Mouse (Mus musculus): ENCODE results near the gene Atp8b5. TPM values are rescaled to one million over a fixed set of nuclear protein-coding genes. Genes with fewer than 3 reads are reported as not detected.

Gene Atp8b5
- polyA plus RNA-seq, 2 experiments = 0.06 TPM; not detected in 1

DNA sequence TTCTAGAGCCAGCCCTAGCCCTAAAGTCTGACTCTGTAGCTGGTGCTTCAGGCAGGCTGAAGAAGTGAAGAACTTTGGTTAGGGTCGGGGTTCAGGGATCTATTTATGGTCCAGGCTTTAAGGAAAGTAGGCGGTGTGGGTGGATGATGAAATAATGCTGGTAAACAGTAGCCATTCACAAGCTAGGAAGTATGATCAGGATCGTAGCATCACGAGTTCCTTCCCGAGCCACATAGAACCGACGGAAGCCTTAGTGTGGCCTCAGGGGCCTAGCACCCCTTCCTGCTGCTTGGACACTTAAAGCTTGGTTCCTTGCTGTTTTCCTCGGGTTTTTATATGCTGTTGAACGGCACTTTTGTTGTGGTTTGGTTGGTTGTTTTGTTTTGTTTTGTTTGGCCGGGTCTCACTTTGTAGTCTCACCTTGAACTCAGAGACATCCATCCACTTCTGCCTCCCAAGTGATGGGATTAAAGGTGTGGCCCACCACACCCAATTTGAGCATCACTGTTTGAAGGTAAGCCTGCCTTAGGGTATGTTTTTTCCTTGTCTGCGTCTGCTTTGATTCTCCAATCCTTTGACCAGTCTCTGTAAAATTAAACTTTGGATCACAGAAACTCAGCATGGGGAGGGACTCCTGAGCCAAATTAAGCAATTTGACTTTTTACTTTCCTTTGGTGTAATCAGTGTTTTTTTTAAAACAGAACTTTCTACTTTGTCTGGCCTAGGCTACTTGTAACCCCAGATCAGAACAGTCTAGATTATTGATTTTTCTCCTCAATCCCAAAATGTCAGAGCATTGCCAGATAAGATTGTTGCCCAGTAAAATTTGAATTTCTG lies 116.5 kb downstream of the Atp8b5 start:
- Histone ChIP-seq H3K9me3 (ENCODE audit: control insufficient read depth, low read length) (no peaks in the 10 kb centered on the region), H3K4me1 (replicated peaks; ENCODE audit: control insufficient read depth in 2 of 2, insufficient read depth in 2 of 2, low read length in 1 of 2) (peaks cover 0 to 5% of the 10 kb centered on the region in 2 experiments; a peak in 1 of 4 replicates), H3K27ac (no peak overlapping the region), H3K4me2 (ENCODE audit: low read depth) (no peak overlapping the region), H3K4me3 (ENCODE audit: insufficient read depth in 1 of 2, low read depth in 2 of 2, low read length in 2 of 2) (no peak overlapping the region), H3K36me3 (replicated peaks; ENCODE audit: control insufficient read depth, insufficient read depth, low read depth) (no peaks in the 10 kb centered on the region), H3K9ac (replicated peaks) (no peak overlapping the region), H3K27me3 (ENCODE audit: control insufficient read depth, insufficient read depth, low read length) (peaks cover 14% of the 10 kb centered on the region)
- ATAC-seq (ENCODE audit: insufficient read depth) (no peak), DNase-seq (ENCODE audit: low read depth in 3 of 3, low spot score in 3 of 3) (no peak)
- TF ChIP-seq EP300 (IDR thresholded peaks at IDR 0.05; ENCODE audit: low read depth) (no peak), CTCF (IDR thresholded peaks at IDR 0.05; ENCODE audit: low read depth) (no peak)
- 44% methylated on average over 11 of the region's 11 CpGs for WGBS (ENCODE audit: insufficient replicate concordance)

DNA sequence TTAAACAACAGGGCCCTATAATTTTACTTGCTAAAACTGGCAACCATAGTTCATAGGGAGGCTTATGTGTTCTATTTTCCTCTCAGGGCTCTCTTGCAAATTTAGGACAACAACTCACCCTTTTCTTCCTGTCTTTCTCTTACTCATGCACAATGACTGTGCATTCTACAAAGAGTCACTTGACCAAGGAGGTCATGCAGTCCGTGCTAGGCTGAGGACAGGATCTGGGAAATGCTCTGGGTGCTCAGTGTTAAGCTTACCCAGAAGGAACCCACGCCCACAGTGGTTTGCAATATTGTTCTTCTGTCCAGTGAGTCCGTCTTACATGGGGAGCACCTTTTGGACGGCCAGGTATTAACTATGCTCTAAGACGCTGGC lies 117.1 kb downstream of the Atp8b5 start:
- no peaks in the 10 kb centered on the region for H3K36me3 ChIP-seq (replicated peaks; ENCODE audit: control insufficient read depth, insufficient read depth, low read depth)
- no peak overlapping the region for H3K9ac ChIP-seq (replicated peaks)
- DNase-seq (ENCODE audit: low read depth in 3 of 3, low spot score in 3 of 3) (no peak), ATAC-seq (ENCODE audit: insufficient read depth) (no peak)
- H3K9me3 ChIP-seq (ENCODE audit: control insufficient read depth, low read length) = no peaks in the 10 kb centered on the region
- no peak overlapping the region for H3K4me3 ChIP-seq (ENCODE audit: insufficient read depth in 1 of 2, low read depth in 2 of 2, low read length in 2 of 2)
- H3K27ac ChIP-seq = no peak overlapping the region
- H3K27me3 ChIP-seq (ENCODE audit: control insufficient read depth, insufficient read depth, low read length) = peaks cover 14% of the 10 kb centered on the region
- 51% methylated on average over 5 of the region's 5 CpGs for WGBS (ENCODE audit: insufficient replicate concordance)
- H3K4me2 ChIP-seq (ENCODE audit: low read depth) = no peak overlapping the region
- H3K4me1 ChIP-seq (replicated peaks; ENCODE audit: control insufficient read depth in 2 of 2, insufficient read depth in 2 of 2, low read length in 1 of 2) = peaks cover 0 to 5% of the 10 kb centered on the region in 2 experiments; a peak in 1 of 4 replicates
- no peak for TF ChIP-seq EP300 (IDR thresholded peaks at IDR 0.05; ENCODE audit: low read depth)
- no peak for TF ChIP-seq CTCF (IDR thresholded peaks at IDR 0.05; ENCODE audit: low read depth)

DNA sequence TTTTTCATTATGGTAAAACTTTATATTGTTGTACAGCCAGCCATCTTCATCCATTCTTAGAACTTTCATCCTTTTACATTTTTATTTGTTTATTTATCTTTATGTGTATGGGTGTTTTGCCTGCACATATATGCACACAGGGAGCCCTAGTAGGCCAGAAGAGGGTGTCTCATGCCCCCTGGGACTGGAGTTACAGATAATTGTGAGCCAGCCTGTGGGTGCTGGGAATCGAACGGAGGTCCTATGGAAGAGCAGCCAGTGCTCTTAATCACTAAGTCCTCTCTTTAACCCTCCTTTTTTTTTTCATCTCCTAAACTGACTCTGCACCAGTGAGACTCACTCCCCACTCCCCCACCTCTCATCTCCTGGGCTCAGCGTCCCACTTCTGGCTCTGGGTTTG lies 117.6 kb downstream of the Atp8b5 start:
- no peak for ATAC-seq (ENCODE audit: insufficient read depth)
- no peaks in the 10 kb centered on the region for H3K9me3 ChIP-seq (ENCODE audit: control insufficient read depth, low read length)
- WGBS (ENCODE audit: insufficient replicate concordance) = 69% methylated on average over 3 of the region's 3 CpGs

DNA sequence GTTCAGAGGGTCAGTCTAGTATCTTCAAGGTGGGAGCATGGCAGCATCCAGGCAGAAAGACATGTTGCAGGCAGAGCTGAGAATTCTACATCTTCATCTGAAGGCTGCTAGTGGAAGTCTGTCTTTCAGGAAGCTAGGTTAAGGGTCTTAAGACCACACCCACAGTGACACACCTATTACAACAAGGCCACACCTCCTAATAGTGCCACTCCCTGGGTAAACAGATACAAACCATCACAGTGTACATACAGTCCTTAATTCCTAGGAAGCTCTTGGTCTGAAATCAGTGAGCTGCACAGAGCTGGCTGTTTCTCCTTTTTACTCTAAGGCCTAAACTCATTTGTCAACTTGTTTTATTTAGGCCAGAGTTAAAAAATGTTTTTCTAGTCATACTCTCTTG lies 120.0 kb downstream of the Atp8b5 start:
- TF ChIP-seq EP300 (IDR thresholded peaks at IDR 0.05; ENCODE audit: low read depth) (no peak), CTCF (IDR thresholded peaks at IDR 0.05; ENCODE audit: low read depth) (no peak)
- Histone ChIP-seq H3K27me3 (ENCODE audit: control insufficient read depth, insufficient read depth, low read length) (peaks cover 2% of the 10 kb centered on the region), H3K9me3 (ENCODE audit: control insufficient read depth, low read length) (no peaks in the 10 kb centered on the region), H3K27ac (no peak overlapping the region), H3K36me3 (replicated peaks; ENCODE audit: control insufficient read depth, insufficient read depth, low read depth) (no peaks in the 10 kb centered on the region), H3K9ac (replicated peaks) (no peak overlapping the region), H3K4me3 (ENCODE audit: insufficient read depth in 1 of 2, low read depth in 2 of 2, low read length in 2 of 2) (no peak overlapping the region), H3K4me2 (ENCODE audit: low read depth) (no peak overlapping the region), H3K4me1 (replicated peaks; ENCODE audit: control insufficient read depth in 2 of 2, insufficient read depth in 2 of 2, low read length in 1 of 2) (peaks cover 0 to 8% of the 10 kb centered on the region in 2 experiments; a peak in 2 of 4 replicates)
- ATAC-seq (ENCODE audit: insufficient read depth) = no peak
- no peak for DNase-seq (ENCODE audit: low read depth in 3 of 3, low spot score in 3 of 3)

More for the DNA sequence above, 117.6 kb downstream of the Atp8b5 start:
- Histone ChIP-seq H3K4me1 (replicated peaks; ENCODE audit: control insufficient read depth in 2 of 2, insufficient read depth in 2 of 2, low read length in 1 of 2) (peaks cover 0 to 6% of the 10 kb centered on the region in 2 experiments; a peak in 2 of 4 replicates), H3K4me2 (ENCODE audit: low read depth) (no peak overlapping the region), H3K36me3 (replicated peaks; ENCODE audit: control insufficient read depth, insufficient read depth, low read depth) (no peaks in the 10 kb centered on the region), H3K4me3 (ENCODE audit: insufficient read depth in 1 of 2, low read depth in 2 of 2, low read length in 2 of 2) (no peak overlapping the region), H3K27ac (no peak overlapping the region), H3K9ac (replicated peaks) (no peak overlapping the region), H3K27me3 (ENCODE audit: control insufficient read depth, insufficient read depth, low read length) (peaks cover 14% of the 10 kb centered on the region)
- no peak for TF ChIP-seq EP300 (IDR thresholded peaks at IDR 0.05; ENCODE audit: low read depth)
- TF ChIP-seq CTCF (IDR thresholded peaks at IDR 0.05; ENCODE audit: low read depth) = no peak
- DNase-seq (ENCODE audit: low read depth in 3 of 3, low spot score in 3 of 3) = no peak

DNA sequence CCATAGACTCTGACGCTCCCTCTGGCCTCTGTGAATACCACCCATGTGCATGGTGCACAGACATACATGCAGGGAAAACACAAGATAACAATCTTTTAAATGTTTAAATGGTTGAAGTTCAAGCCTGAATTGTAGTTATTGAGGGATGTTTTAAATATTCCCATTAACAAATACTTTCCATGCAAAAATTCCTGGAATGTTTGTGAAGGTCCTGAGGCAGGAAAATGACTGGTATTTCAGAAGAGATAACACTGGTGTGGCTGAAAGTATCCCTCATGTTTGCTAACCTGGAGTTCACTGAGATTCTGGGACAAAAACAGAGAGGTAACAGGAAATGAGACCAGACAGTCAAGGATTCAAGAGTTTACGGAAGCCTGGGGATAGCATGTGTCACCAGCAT lies 122.4 kb downstream of the Atp8b5 start:
- Histone ChIP-seq H3K4me2 (ENCODE audit: low read depth) (no peak overlapping the region), H3K4me3 (ENCODE audit: insufficient read depth in 1 of 2, low read depth in 2 of 2, low read length in 2 of 2) (no peak overlapping the region), H3K36me3 (replicated peaks; ENCODE audit: control insufficient read depth, insufficient read depth, low read depth) (no peaks in the 10 kb centered on the region), H3K27ac (no peak overlapping the region), H3K27me3 (ENCODE audit: control insufficient read depth, insufficient read depth, low read length) (no peaks in the 10 kb centered on the region), H3K9ac (replicated peaks) (no peak overlapping the region), H3K9me3 (ENCODE audit: control insufficient read depth, low read length) (no peaks in the 10 kb centered on the region), H3K4me1 (replicated peaks; ENCODE audit: control insufficient read depth in 2 of 2, insufficient read depth in 2 of 2, low read length in 1 of 2) (peaks cover 0 to 4% of the 10 kb centered on the region in 2 experiments; a peak in 1 of 4 replicates)
- ATAC-seq (ENCODE audit: insufficient read depth) (no peak), DNase-seq (ENCODE audit: low read depth in 3 of 3, low spot score in 3 of 3) (no peak)
- TF ChIP-seq CTCF (IDR thresholded peaks at IDR 0.05; ENCODE audit: low read depth) = no peak
- no peak for TF ChIP-seq EP300 (IDR thresholded peaks at IDR 0.05; ENCODE audit: low read depth)
- WGBS (ENCODE audit: insufficient replicate concordance) = 70% methylated on average over 2 of the region's 2 CpGs

All from liver, embryonic 14.5 days (tissue).